Mouse (Mus musculus): ENCODE measurements around the gene Klhl31.

- TF ChIP-seq POLR2A (IDR thresholded peaks at IDR 0.05; ENCODE audit: control insufficient read depth, extremely low read depth, insufficient read depth, low read length, poor library complexity) (no peak), CTCF (IDR thresholded peaks at IDR 0.05; ENCODE audit: borderline replicate concordance, control insufficient read depth, extremely low read depth, insufficient read depth, low read length, poor library complexity) (no peak)
Measured at GRCm38 (mm10) chr9:77620482-77620881, 15.8 kb upstream of the Klhl31 start.

All from thymus, adult 2 months (tissue).